Mouse (Mus musculus): ENCODE measurements at regions not wholly inside any gene's neighbourhood (a gene's known extent, or its start where the extent isn't known, plus 50 kb on each side); places are given as distances from the start of the nearest gene placed in this dataset.

- TF ChIP-seq CTCF (IDR thresholded peaks at IDR 0.05; ENCODE audit: control insufficient read depth, insufficient read depth, low read length) = no peak
- TF ChIP-seq POLR2A (IDR thresholded peaks at IDR 0.05; ENCODE audit: borderline replicate concordance, control insufficient read depth, low read depth, low read length) = no peak
Measured at GRCm38 (mm10) chr5:100217178-100218035, 57.8 kb upstream of the Tmem150c start.

Data from bone marrow, adult 2 months (tissue).